Mouse (Mus musculus): Measurements from ENCODE around the gene Fkbp2. TPM values are rescaled to one million over a fixed set of nuclear protein-coding genes. Genes with fewer than 3 reads are reported as not detected.

Gene Fkbp2
- 80.9 and 98.7 TPM in 2 replicates for polyA plus RNA-seq (2015; fragmentation: Nextera tagmentation; extraction: Ambion mirVana)

- Histone ChIP-seq H3K27me3 (replicated peaks) (no peaks in the 10 kb centered on the region), H3K4me1 (peaks cover 52% of the 10 kb centered on the region), H3K36me3 (peaks cover 67% of the 10 kb centered on the region), H3K4me3 (peak within 1 kb of the TSS; percentile 82), H3K4me2 (peak within 1 kb of the TSS; percentile 87), H3K9me3 (no peaks in the 10 kb centered on the region), H3K27ac (replicated peaks) (peak within 1 kb of the TSS; percentile 97), H3K9ac (peak within 1 kb of the TSS; percentile 94)
- 1% methylated on average over 38 of the region's 38 CpGs for WGBS
- ATAC-seq (ENCODE audit: extremely low read depth, insufficient number of reproducible peaks, low FRiP score, low TSS enrichment): peak; percentile 84
These were observed at the start of gene Fkbp2 for GRCm38 (mm10) chr19:6980381-6981093. Gene Fkbp2 (minus strand): TSS chr19:6980501.

- Histone ChIP-seq H3K27ac (replicated peaks) (no peak overlapping the region), H3K36me3 (peaks cover 98% of the 10 kb centered on the region), H3K4me1 (no peaks in the 10 kb centered on the region), H3K9ac (no peak overlapping the region), H3K4me3 (no peak overlapping the region), H3K4me2 (no peak overlapping the region), H3K27me3 (replicated peaks) (no peaks in the 10 kb centered on the region), H3K9me3 (no peaks in the 10 kb centered on the region)
- no peak for ATAC-seq (ENCODE audit: extremely low read depth, insufficient number of reproducible peaks, low FRiP score, low TSS enrichment)
- 92% methylated on average over 5 of the region's 5 CpGs for WGBS
These were observed 49.2 kb upstream of the Fkbp2 start for GRCm38 (mm10) chr19:7029531-7029930.

GRCm38 (mm10) chr19:7020224-7020641 is 39.9 kb upstream of the Fkbp2 start:
- no peak for ATAC-seq (ENCODE audit: extremely low read depth, insufficient number of reproducible peaks, low FRiP score, low TSS enrichment)
- no peak overlapping the region for H3K4me2 ChIP-seq
- no peak overlapping the region for H3K9ac ChIP-seq
- peak overlapping the region; percentile 46; the same call in 1 of the 2 replicates for H3K27ac ChIP-seq (replicated peaks)
- H3K36me3 ChIP-seq: peaks cover 72% of the 10 kb centered on the region
- no peak overlapping the region for H3K4me3 ChIP-seq
- H3K9me3 ChIP-seq: no peaks in the 10 kb centered on the region
- 38% methylated on average over 3 of the region's 3 CpGs for WGBS
- peaks cover 17% of the 10 kb centered on the region for H3K4me1 ChIP-seq
- H3K27me3 ChIP-seq (replicated peaks): no peaks in the 10 kb centered on the region

- Histone ChIP-seq H3K9me3 (no peaks in the 10 kb centered on the region), H3K36me3 (peaks cover 61% of the 10 kb centered on the region), H3K4me3 (peak within 1 kb of the TSS; percentile 10), H3K27me3 (replicated peaks) (no peaks in the 10 kb centered on the region), H3K4me2 (peak within 1 kb of the TSS; percentile 36; the same call in 1 of the 2 replicates), H3K9ac (peak within 1 kb of the TSS; percentile 25; the same call in 1 of the 2 replicates), H3K27ac (replicated peaks) (peak within 1 kb of the TSS; percentile 54), H3K4me1 (peaks cover 17% of the 10 kb centered on the region)
- no peak for ATAC-seq (ENCODE audit: extremely low read depth, insufficient number of reproducible peaks, low FRiP score, low TSS enrichment)
- 56% methylated on average over 5 of the region's 5 CpGs for WGBS
These were observed 38.9 kb upstream of the Fkbp2 start, which contains the start of gene Fermt3 for GRCm38 (mm10) chr19:7019191-7019590. Gene Fermt3 (minus strand): TSS chr19:7019469.

GRCm38 (mm10) chr19:7018546-7018945 is 38.2 kb upstream of the Fkbp2 start:
- H3K4me3 ChIP-seq: peak overlapping the region; percentile 10
- peaks cover 55% of the 10 kb centered on the region for H3K36me3 ChIP-seq
- no peaks in the 10 kb centered on the region for H3K27me3 ChIP-seq (replicated peaks)
- no peaks in the 10 kb centered on the region for H3K9me3 ChIP-seq
- H3K4me2 ChIP-seq: peak overlapping the region; percentile 36; the same call in 1 of the 2 replicates
- peak overlapping the region; percentile 54 for H3K27ac ChIP-seq (replicated peaks)
- ATAC-seq (ENCODE audit: extremely low read depth, insufficient number of reproducible peaks, low FRiP score, low TSS enrichment): no peak
- 85% methylated on average over 11 of the region's 11 CpGs for WGBS
- H3K9ac ChIP-seq: peak overlapping the region; percentile 25; the same call in 1 of the 2 replicates
- peaks cover 17% of the 10 kb centered on the region for H3K4me1 ChIP-seq

- 56% methylated on average over 12 of the region's 12 CpGs for WGBS
- H3K4me2 ChIP-seq: peak overlapping the region; percentile 36; the same call in 1 of the 2 replicates
- no peaks in the 10 kb centered on the region for H3K9me3 ChIP-seq
- no peak overlapping the region for H3K9ac ChIP-seq
- ATAC-seq (ENCODE audit: extremely low read depth, insufficient number of reproducible peaks, low FRiP score, low TSS enrichment): no peak
- peaks cover 47% of the 10 kb centered on the region for H3K36me3 ChIP-seq
- H3K4me3 ChIP-seq: peak overlapping the region; percentile 10
- H3K27ac ChIP-seq (replicated peaks): peak overlapping the region; percentile 54; the same call in 1 of the 2 replicates
- peaks cover 17% of the 10 kb centered on the region for H3K4me1 ChIP-seq
- H3K27me3 ChIP-seq (replicated peaks): no peaks in the 10 kb centered on the region
These were observed 37.5 kb upstream of the Fkbp2 start for GRCm38 (mm10) chr19:7017541-7018457.

- Histone ChIP-seq H3K27me3 (replicated peaks) (no peaks in the 10 kb centered on the region), H3K4me3 (no peak overlapping the region), H3K4me2 (no peak overlapping the region), H3K27ac (replicated peaks) (no peak overlapping the region), H3K36me3 (peaks cover 15% of the 10 kb centered on the region), H3K4me1 (peaks cover 17% of the 10 kb centered on the region), H3K9me3 (no peaks in the 10 kb centered on the region), H3K9ac (no peak overlapping the region)
- ATAC-seq (ENCODE audit: extremely low read depth, insufficient number of reproducible peaks, low FRiP score, low TSS enrichment): no peak
- WGBS: 83% methylated on average over 20 of the region's 20 CpGs
These were observed 34.3 kb upstream of the Fkbp2 start for GRCm38 (mm10) chr19:7014481-7015135.

- Histone ChIP-seq H3K27ac (replicated peaks) (no peak overlapping the region), H3K9me3 (no peaks in the 10 kb centered on the region), H3K4me3 (no peak overlapping the region), H3K4me1 (peaks cover 13% of the 10 kb centered on the region), H3K9ac (no peak overlapping the region), H3K27me3 (replicated peaks) (no peaks in the 10 kb centered on the region), H3K36me3 (peaks cover 9% of the 10 kb centered on the region), H3K4me2 (no peak overlapping the region)
- ATAC-seq (ENCODE audit: extremely low read depth, insufficient number of reproducible peaks, low FRiP score, low TSS enrichment): no peak
- 79% methylated on average over 9 of the region's 9 CpGs for WGBS
These were observed 33.7 kb upstream of the Fkbp2 start for GRCm38 (mm10) chr19:7013984-7014383.

GRCm38 (mm10) chr19:7012426-7012825 is 32.1 kb upstream of the Fkbp2 start:
- no peak for ATAC-seq (ENCODE audit: extremely low read depth, insufficient number of reproducible peaks, low FRiP score, low TSS enrichment)
- 77% methylated on average over 4 of the region's 4 CpGs for WGBS
- no peaks in the 10 kb centered on the region for H3K4me1 ChIP-seq
- no peak overlapping the region for H3K27ac ChIP-seq (replicated peaks)
- H3K36me3 ChIP-seq: no peaks in the 10 kb centered on the region
- no peak overlapping the region for H3K9ac ChIP-seq
- H3K27me3 ChIP-seq (replicated peaks): no peaks in the 10 kb centered on the region
- no peak overlapping the region for H3K4me3 ChIP-seq
- no peaks in the 10 kb centered on the region for H3K9me3 ChIP-seq
- no peak overlapping the region for H3K4me2 ChIP-seq

GRCm38 (mm10) chr19:7006892-7007593 is 26.7 kb upstream of the Fkbp2 start:
- Histone ChIP-seq H3K9ac (no peak overlapping the region), H3K36me3 (no peaks in the 10 kb centered on the region), H3K9me3 (no peaks in the 10 kb centered on the region), H3K4me1 (peaks cover 7% of the 10 kb centered on the region; the same call in 1 of the 2 replicates), H3K27me3 (replicated peaks) (no peaks in the 10 kb centered on the region), H3K4me3 (no peak overlapping the region), H3K4me2 (no peak overlapping the region), H3K27ac (replicated peaks) (no peak overlapping the region)
- 77% methylated on average over 9 of the region's 9 CpGs for WGBS
- no peak for ATAC-seq (ENCODE audit: extremely low read depth, insufficient number of reproducible peaks, low FRiP score, low TSS enrichment)
